Mouse (Mus musculus): ENCODE data around the gene Zfp715.
"Not testable (repeated sequence)": the region's sequence is repeated elsewhere in the genome, so short reads cannot be mapped to it uniquely, and the experiment has no call there.

Zfp715 gene

DNA sequence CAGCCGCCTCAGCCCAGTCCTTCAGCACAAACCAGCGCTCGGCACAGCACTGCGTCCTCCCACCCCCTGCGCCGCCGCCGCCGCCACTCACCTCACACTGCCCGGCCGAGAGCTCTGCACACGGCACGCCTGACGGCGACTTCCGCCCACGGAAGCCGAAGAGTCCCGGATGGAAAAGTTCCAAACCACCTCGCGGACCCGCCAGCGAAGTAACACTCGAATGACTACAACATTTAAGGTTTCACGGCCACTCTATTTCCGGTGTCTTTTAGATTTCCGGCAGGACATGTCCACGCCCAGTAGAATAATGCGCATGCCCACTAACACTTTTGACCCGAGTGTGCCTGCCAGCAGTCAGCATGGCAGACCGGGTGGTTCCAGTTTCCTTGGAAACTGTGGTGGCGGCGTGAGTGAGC, at the start of gene Zfp715:
TSS of gene Zfp715 (minus strand) at position 282 of the 416 bp plus-strand sequence.
- DNase-seq, result peak; percentile 83

DNA sequence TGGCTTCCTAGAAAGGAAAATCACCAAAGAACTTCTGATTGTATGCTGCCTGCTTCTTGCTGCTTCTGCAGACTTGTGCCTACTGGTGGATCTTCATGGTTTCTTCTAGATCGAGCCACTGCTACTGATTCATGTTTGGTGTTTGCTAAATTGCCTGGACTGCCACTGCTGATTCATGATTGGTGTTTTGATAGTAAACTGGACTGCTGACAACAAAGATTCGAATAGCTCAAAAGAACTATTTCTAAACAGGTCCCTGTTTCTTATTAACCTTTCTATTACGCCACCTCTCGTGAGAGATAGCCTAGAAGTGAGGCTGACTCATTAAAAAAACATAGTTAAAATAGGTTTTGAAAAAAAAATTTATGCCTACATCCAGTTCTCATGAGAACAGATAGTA, 48.9 kb upstream of the Zfp715 start:
- no peak for DNase-seq

DNA sequence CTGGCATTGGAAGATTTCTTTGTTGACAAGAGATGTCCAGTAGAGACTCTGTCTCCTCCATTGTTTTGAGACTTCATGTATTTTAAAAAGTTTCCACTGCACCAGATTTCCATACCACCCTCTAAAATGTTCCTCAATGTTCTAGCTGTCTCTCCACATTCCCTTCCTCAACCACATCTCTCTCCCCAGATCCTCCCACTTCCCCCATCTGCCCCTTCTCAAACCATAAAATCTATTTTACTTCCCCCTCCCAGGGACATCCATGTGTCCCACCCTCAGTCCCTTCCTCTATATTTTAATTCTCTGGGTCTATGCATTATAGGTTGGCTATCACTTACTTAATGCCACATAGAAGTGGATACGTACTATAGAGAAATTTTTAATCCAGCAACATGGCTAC, 48.3 kb upstream of the Zfp715 start:
- DNase-seq, result no peak

GRCm38 (mm10) chr7:43358556-43358955, 45.5 kb upstream of the Zfp715 start:
- DNase-seq, result no peak

GRCm38 (mm10) chr7:43354893-43355835, 42.1 kb upstream of the Zfp715 start:
- DNase-seq, result no peak

- no peak for DNase-seq
Measured at GRCm38 (mm10) chr7:43353758-43354157, 40.7 kb upstream of the Zfp715 start.

DNA sequence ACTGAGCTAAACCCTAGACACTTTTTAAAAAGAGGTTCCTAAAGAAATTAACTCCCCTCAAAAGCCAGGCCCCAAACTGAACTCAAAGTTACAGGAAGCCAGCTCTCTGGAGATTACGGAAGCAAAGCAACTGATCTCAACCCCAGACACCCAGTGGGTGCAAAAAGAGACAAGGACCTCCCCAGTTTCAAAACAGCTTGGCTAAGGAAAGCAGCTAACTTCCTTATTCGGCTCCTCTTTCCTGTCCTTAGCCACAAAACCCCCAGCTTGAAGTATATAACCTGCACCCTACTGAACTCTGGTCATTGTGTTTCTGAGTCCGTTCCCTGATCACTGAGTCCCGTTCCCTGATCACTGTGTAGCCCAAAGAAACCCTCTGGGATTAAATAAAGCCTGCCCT, 40.0 kb upstream of the Zfp715 start:
- no peak for DNase-seq

GRCm38 (mm10) chr7:43351154-43351553, 38.1 kb upstream of the Zfp715 start, which contains the start of gene Siglecf:
Gene Siglecf, plus strand, starts transcription at chr7:43351341.
- DNase-seq, result no peak

GRCm38 (mm10) chr7:43349623-43350022, 36.5 kb upstream of the Zfp715 start:
- not testable (repeated sequence) for DNase-seq

DNA sequence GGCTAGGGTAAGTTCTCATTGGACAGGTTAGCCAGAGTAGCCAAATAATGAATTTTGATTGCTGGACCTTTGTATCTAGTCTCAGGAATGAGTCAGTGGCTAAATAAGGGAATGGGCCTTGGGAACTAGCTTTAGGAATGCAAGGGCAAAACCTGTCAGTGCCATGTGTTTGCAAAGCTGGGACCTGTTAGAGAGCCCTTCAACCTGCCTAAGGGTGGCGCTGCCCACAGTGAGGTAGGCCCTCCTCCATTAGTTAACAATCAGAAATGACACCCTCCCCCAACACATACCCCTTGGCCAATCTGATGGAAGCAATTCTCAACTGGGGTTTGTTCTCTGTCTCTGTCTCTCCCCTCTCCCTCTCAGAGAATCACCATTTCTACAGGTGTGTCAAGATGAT, 33.5 kb upstream of the Zfp715 start:
- no peak for DNase-seq

DNA sequence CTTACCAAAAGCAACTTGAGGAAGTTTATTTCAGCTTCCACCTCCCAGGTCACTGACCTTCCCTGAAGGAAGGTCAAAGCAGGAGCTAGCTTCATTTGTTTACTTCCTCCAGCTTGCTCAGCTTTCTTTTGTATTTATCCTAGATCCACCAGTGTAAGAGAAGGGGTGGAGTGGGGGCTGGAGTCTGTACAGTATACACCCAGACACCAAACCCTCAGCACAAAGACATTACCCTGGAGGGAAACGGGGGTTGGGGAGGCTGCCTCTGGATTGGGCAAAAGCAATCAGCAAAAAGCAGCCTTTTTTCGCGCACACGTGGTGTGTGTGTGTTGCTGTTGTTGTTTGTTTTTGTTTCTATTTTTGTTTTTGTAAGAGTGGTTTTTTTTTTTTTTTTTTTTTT, 33.1 kb upstream of the Zfp715 start:
- no peak for DNase-seq

GRCm38 (mm10) chr7:43344491-43344890, 31.4 kb upstream of the Zfp715 start:
- no peak for DNase-seq

DNA sequence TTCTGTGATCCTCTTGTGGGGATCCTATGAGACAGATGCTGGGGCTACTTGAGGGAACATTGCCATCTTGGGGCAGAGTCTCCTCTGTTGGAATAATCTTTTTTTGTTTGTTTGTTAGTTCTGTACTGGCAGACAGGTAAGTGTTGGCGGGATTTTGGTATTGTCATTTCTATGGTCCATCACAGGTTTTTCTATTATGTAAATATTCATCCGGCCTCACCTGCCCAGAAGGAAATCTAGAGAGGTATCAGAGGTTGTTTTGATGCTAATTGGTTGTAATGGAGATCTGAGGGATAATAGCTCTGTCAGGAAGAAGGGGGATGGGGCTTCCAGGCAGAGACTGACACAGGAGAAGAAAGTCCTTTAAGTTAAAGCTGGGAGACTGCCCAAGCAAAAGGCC, 30.9 kb upstream of the Zfp715 start:
- DNase-seq, result no peak

DNA sequence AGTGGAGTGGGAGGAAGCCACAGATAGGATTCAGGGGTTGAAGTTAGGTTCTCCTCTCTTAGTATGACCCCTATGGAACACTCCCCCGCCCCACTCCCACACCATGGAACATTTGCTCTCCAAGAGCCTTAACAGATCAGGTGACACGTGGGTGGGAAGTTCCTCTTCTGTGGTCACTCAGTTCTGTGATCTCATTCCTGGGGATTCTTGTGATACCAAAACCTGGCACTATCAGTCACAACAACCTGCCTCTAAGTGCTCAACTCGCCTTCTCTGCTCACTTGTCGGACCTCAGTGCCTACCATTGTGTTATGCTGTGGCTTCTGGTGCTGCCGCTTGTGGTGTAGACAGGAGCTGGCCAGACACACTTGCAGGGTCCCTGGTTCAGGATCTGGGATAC, 30.1 kb upstream of the Zfp715 start:
- DNase-seq, result no peak

GRCm38 (mm10) chr7:43340771-43341170, 27.7 kb upstream of the Zfp715 start:
- DNase-seq, result no peak

GRCm38 (mm10) chr7:43333899-43334298, 20.8 kb upstream of the Zfp715 start:
- DNase-seq, result no peak

DNA sequence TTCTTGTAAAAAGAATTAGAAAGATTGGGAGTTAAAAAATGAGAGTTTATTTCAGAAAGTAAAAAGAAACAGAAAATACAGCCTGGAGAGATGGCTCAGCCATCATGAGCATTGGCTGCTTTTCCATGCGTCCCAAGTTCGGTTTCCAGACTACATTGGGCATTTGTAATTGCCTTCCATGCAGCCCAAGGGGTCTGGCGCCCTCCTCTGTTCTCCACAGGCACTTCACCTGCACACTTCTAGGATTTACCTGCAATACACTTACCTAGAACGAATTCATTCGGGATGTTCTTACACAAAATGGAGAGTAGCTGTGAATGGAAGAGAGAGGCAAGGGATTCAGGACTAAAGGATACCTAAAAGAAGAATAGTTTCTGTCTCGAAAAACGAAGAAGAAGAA, 20.1 kb upstream of the Zfp715 start:
- DNase-seq, result no peak

DNA sequence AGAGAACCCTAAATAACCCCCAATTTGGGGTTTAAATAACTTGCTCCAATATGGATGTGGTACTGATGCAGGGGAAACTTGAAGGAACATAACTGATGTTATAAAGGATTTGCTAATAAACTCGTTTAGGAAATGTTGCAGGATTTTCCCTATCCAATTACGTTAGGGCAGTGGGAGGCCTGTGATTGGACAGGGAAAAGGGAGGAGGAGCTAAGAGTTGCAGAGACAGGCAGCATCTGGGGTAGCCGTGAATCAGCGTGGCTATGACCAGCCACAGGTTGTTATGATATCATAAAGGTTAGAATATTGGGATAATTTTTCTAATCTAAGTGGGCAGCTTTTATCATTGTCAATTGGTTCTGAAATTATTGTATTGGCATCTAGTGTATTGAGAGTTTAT, 15.0 kb upstream of the Zfp715 start:
- no peak for DNase-seq

DNA sequence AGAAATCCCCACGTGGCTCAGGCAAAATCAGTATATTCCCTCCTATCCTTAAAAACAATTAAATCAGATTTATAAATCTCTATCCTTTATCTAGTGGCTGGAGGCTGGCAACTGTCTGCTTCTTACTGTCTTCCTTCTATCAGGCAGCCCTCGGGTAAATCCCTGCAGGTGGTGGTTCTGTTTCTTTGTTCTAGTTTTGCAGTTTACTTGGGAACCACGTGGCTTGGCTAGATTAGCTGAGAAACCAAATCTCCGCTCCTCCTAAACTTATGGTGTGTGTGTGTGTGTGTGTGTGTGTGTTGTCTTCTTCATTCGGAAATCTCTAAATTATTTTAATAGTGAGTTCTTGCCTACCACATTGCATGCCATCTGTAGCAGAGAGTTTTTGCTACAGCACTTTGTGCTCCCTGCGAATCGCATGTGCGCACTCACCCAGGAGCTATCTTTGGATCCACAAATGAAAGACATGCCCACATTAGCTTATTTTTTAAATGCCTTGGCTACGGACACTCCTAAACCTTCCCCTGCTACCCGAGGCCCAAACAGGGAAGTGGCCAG, 13.2 kb upstream of the Zfp715 start:
- no peak for DNase-seq

GRCm38 (mm10) chr7:43312386-43313012, 595 bp downstream of the Zfp715 start:
- no peak for DNase-seq

GRCm38 (mm10) chr7:43311632-43312031, 1.5 kb downstream of the Zfp715 start:
- no peak for DNase-seq

DNA sequence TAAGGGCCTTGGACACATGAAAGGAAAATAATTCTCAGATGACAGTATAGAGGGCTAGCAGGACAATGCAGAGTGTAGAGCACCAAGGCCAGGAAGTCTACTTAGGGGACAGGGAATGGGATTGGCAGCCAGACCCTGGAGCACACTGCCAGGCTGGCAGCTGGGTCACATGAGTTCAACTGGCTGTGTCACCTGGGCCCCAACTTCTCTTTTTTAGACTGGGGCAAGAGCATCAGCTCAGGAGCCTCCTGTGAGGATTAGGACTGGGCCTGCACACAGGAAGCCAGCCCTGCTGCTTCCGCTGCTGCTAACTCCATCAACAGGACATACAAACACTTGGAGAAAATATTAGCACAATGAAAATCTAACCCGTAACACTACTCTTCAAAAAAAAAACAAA, 4.0 kb downstream of the Zfp715 start:
- DNase-seq, result no peak

DNA sequence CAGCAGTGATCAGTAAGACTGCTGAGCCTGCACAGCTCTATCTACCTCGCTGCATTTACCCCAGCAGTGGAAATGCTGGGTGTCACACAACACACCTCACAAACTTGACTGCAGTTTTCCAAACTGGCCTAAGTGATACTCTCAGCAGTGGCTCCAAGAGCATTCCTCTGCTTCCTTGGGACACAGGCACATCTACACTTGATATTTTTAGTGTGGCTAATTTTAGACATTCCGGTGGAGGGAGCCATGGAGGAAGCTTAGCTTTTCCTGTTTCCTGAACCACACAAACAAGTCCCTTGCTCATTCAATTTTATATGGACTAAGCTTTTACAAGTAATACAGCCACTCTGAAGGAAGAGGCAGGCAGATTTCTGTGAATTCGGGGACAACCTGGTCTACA, 7.9 kb downstream of the Zfp715 start:
- DNase-seq, result no peak

- DNase-seq, result no peak
Measured at GRCm38 (mm10) chr7:43291524-43291923, 21.6 kb downstream of the Zfp715 start.

All from cerebellum, adult 11 months (tissue).